Mouse (Mus musculus) hindlimb bud, embryonic 11.5 days (tissue): ENCODE results near the gene Avl9.

Source experiments
- DNase-seq: peaks from one replicate; pipeline ENCODE4 v3.0.0-alpha.2; 2012; ENCODE audit warnings: low read depth, low spot score; ENCODE audit errors: extremely low spot score

Avl9 gene

DNA sequence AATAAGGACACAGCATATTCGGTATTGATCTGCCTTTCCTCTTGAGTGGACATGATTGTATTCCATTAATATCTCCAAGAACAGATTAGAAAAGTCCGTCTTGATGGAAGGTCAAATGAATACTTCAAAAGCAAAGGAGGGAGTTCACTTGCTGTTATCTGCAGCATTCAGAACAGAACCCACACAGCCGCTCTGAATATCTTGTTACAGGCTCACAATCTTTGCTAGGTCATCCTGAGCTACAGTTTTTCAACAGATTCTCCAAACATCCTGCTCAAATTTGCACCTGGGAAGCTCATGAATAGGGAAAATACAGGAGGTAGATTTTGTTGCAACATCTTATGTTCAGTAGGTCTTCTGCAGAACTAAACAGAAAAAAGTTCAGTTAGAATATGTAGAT is 74.6 kb downstream of the Avl9 start:
- no peak for DNase-seq

DNA sequence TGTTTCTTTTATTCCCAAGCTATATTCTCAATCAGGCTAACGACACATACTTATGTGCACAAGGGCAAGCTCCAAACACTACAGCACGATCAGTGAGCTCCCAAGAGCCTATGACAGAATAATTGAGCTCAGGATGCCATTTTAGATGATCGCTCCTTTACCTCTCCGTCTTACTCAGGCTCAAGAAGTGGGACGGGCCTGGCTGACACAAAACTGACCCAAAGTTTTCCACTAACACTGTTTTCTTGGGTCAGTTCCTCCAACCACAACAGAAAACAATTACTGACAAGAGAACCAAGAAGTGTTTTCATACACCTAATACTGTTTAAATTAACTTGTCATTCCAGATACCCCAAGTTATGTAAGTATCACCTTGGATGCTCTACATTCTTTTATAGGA is 80.1 kb downstream of the Avl9 start:
- DNase-seq: no peak

DNA sequence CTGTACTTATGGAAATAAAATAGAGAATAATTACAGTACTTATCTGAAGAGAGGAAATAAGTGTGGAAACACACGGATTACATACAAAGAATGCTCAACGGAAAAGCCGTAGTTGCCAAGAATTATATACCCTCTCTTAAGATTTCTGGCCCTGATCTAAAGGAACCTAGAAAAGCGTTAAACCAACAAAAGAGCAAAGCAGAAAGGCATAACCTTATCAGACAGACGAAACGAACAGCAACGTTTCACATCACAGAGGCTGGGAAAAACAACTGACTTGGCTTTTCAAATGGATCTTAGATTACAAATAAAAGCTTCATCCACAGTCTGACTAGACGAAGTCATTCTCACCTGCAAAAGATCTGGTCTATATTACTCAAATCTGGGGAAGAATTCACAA is 81.5 kb downstream of the Avl9 start:
- no peak for DNase-seq

DNA sequence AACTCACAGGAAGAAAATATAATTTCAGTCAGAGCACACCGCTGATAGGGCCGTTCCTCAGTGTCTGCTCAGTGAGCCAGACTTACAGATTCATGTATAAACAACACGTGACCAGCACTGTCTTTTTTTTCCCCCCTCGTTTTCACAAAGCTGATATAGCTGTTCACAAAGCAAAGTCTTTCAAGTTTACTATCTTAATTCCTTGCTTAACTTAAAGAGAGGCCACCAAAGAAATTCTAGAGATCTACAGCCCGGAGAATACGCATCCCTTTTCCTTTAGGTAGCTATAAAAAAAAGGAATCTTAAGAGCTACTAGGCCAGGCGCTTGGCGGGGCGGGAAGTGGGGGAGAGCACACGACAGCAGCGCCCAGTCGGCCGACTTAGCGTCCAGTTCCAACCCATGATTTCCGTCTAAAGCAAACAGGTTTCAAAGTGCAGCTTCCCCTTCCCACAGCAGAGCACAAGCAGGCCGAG is 82.0 kb downstream of the Avl9 start:
- DNase-seq: peak; percentile 31

DNA sequence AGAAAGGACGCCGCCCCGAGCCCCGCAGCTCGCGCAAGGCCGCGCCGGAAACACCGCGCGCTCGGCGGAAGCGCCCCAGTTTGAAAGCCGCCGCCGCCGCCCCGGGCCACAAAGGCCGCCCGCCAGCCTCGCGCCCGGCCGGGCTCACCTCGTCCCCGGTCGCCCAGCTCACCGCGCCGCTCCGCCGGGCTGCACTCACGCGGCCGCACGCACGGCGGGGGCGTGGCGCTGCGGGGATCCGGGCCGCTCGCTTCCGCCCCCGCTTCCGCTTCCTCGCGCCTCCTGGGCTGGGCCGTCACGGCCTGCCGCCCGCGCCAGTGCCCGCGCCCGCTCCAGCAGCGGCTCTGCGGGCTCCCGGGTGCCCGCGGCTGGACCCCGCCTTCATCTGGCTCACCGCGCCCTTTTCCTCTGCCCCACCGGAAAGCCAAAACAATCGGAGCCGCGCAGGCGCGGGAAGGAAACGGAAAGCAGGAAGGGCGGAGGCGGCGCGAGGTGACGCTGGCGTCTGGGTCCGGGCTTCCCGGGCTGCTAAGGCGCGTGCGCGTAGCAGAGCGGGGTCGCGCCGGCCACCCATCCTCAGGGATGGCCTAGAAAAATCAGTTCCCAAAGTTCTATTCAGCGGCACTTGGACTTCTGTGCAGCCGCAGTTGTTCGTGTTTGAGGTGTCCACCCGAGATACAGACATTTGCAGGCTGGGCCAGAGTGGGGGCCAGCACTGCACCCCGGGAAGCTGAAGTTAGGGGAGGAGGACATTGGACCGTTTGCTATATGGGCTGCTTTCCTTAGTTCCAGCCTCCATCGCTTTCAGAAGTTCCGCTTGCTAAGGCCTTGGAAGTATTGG is 82.8 kb downstream of the Avl9 start, which contains the start of gene Kbtbd2:
Kbtbd2 (minus strand) TSS at position 503 of the 841 bp plus-strand sequence.
- DNase-seq: peak; percentile 63

DNA sequence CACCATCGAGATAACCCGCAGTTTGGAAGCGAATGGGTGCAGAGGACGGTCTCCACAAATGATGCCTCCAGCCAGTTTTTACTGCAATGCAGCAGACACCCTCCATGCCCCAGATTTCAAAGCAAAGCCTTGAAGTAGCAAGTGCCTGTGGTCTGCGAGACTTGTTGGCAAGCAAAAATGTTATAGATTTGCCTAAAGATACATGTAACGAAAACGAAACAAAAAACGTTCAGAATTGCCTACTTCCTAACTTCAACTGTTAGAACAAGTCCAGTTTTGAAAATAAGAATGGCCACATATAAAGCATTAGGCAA is 83.4 kb downstream of the Avl9 start:
- peak; percentile 5 for DNase-seq

DNA sequence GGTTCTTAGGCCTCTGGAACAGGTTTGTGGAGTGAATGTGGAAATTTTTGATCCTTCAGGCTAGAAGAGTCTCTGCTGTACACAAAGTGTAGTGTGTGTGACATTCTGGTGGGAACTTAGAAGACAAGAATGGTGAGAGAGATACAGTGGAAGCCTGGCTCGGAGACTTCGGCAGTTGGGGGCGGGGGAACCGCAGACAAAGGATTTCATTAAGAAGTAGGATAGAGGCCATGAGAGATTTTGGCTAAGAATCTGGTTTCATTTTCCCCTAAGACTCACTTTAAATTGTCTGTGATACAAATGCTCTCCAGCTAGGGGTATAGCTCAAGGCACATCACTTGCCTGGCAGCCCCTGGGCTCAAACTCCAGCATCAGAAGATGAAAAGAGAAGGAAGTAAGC is 90.3 kb downstream of the Avl9 start:
- DNase-seq: no peak

DNA sequence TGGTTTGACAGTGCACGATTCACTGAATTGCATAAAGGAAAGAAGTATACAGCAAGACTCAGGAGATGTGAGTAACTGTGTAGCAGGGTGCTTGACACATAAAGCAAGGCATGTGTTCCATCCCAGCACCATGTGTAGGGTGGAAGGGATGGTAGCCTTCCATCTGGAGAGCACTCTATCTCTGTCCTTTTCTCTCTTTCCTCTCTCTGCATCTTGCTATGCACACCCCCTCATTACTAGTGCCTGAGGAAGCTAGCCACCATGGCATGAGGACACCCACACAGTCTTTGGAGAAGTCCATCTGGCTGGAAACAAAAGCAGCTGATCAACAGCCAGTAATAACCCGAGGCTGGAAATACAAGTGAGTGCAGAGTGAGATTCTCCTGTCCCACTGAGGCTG is 91.5 kb downstream of the Avl9 start:
- no peak for DNase-seq

GRCm38 (mm10) chr6:56808656-56809055 is 94.0 kb downstream of the Avl9 start:
- DNase-seq: no peak
